Mouse (Mus musculus): ENCODE data around the gene Tedc1.

GRCm38 (mm10) chr12:113168031-113168536, 11.9 kb downstream of the Tedc1 start:
- TF ChIP-seq FLI1 (IDR thresholded peaks at IDR 0.05; ENCODE audit: low read length) = no peak
- TF ChIP-seq GATA1 (IDR thresholded peaks at IDR 0.05; ENCODE audit: borderline replicate concordance, low read length) = no peak

Data from megakaryocyte, embryonic 14.5 days (primary cell).